Mouse (Mus musculus) testis, adult 10 weeks (tissue): ENCODE results near the gene A430089I19Rik. TPM values are rescaled to one million over a fixed set of nuclear protein-coding genes. Genes with fewer than 3 reads are reported as not detected.

Experiments
- polyA plus RNA-seq: library from polyadenylated mRNA; stranded (reverse); fragments of 350-450 nt; fragmentation: Illumina TruSeq; extraction: RNeasy Lipid Tissue Mini Kit (QIAGEN cat#74804); gene quantifications from one replicate; pipeline ENCODE4 v1.2.3, GENCODE M21; 2014; ENCODE audit warnings: low read depth, low replicate concordance

Gene A430089I19Rik
- polyA plus RNA-seq: not detected

DNA sequence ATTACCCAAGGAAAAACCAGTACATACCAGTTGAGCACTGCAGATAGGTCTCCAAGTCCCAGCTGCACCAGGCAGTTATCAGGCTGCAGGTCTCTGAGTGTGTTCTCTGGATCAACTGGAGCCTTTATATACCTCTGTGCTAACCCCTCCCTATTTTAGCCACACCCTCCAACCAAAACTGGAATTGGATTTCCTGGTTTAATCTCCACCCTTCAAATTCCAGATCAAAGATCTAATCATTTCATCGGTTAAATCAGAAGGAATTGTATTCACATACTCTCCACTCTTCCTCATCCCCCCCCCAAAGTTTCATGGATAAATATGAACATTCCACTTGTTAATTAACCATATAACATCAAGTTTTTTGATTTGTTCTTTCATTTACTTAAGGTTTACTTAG lies at the start of gene A430089I19Rik:
Gene A430089I19Rik (minus strand): TSS at position 101 of the 400 bp plus-strand sequence.

DNA sequence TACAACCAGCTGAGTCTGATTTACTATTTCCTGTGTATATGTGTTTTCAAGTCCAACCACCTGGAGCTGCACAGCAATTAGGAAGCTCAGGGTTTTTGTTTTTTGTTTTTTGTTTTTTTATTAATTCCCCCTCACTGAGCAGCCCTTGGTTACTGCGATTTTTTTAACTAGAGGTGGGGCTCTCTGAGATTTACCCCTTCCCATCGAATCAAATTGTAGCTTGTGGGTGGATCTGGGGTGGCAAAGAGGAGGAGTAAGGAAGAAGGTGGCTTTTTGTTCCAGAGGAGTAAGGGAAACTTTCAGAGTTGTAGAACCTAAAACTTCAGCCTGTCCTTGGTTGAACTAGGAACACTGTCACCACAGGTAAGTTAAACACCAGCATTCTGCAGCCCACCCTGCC lies 32.9 kb upstream of the A430089I19Rik start, which contains the start of gene AA792892:
Gene AA792892 (plus strand): TSS at position 301 of the 400 bp plus-strand sequence.

GRCm38 (mm10) chr5:94314135-94314534 lies 7.5 kb upstream of the A430089I19Rik start, which contains the start of gene Gm6502:
Gm6502 (plus strand) TSS chr5:94314435.

Other genes starting within 250 kb of the A430089I19Rik start
- not detected for gene BC061212, start 236.3 kb downstream of the A430089I19Rik start, polyA plus RNA-seq
- 1.3 TPM for gene Gm6351, start 230.4 kb downstream of the A430089I19Rik start, polyA plus RNA-seq
- gene Gm3106, start 88.8 kb downstream of the A430089I19Rik start, polyA plus RNA-seq: not detected
- 0.42 TPM for gene Gm6502, start 7.6 kb upstream of the A430089I19Rik start, polyA plus RNA-seq
- gene AA792892, start 33.0 kb upstream of the A430089I19Rik start, polyA plus RNA-seq: not detected
- gene Gm7682, start 139.0 kb upstream of the A430089I19Rik start, polyA plus RNA-seq: 0.46 TPM
- gene Gm3139, start 219.5 kb upstream of the A430089I19Rik start, polyA plus RNA-seq: not detected